Mouse (Mus musculus): ENCODE data around the gene Adh7. TPM values are rescaled to one million over a fixed set of nuclear protein-coding genes. Genes with fewer than 3 reads are reported as not detected.

Gene Adh7
- polyA plus RNA-seq, 1 experiment from 2014 or later = 0.25 TPM

DNA sequence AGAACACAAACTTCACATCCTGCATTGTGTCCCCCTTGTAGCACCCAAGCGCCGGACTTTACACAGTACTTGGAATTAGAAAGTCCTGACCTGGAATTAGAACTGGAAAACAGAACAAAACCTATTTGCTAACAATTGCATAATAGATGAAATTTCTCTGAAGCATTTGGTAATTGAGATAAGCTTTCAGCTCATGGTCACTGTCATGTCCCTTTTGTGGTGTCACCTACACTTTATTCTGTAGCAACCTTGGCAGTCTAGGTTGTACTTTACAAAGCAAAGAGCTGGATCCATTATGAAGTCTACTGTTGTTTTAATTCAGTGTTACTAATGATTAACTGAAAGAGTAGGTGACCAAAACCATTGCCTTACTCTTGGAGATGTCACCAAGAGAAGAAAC is 9.5 kb downstream of the Adh7 start:
- Histone ChIP-seq H3K4me1 (peaks cover 26% of the 10 kb centered on the region), H3K27ac (replicated peaks) (no peak overlapping the region), H3K4me3 (no peak overlapping the region), H3K9me3 (replicated peaks) (no peaks in the 10 kb centered on the region), H3K27me3 (ENCODE audit: low read depth, poor library complexity, severe bottlenecking) (no peaks in the 10 kb centered on the region), H3K36me3 (no peaks in the 10 kb centered on the region)
- WGBS = 72% methylated on average over 2 of the region's 2 CpGs
- no peak for DNase-seq (ENCODE audit: low spot score)

DNA sequence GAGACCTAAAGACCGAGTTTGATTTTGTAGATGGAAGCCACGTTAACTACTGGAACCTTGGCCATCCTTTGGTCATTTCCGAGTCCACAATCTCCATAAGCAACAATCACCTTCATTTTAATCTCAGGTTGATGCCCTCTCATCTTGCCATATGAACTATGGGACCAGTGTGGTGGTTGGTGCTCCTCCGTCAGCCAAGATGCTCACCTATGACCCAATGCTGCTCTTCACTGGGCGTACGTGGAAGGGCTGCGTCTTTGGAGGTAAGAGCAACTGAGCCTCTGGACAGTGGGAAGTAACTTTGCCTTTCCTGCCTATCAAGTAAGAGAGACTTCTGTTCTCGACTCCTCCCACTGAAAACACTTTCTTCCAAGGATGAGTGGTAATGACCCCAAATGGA is 10.2 kb downstream of the Adh7 start:
- no peak overlapping the region for H3K27ac ChIP-seq (replicated peaks)
- H3K36me3 ChIP-seq = no peaks in the 10 kb centered on the region
- peaks cover 22% of the 10 kb centered on the region for H3K4me1 ChIP-seq
- H3K9me3 ChIP-seq (replicated peaks) = no peaks in the 10 kb centered on the region
- H3K27me3 ChIP-seq (ENCODE audit: low read depth, poor library complexity, severe bottlenecking) = no peaks in the 10 kb centered on the region
- WGBS = 92% methylated on average over 8 of the region's 8 CpGs
- H3K4me3 ChIP-seq = no peak overlapping the region
- no peak for DNase-seq (ENCODE audit: low spot score)

DNA sequence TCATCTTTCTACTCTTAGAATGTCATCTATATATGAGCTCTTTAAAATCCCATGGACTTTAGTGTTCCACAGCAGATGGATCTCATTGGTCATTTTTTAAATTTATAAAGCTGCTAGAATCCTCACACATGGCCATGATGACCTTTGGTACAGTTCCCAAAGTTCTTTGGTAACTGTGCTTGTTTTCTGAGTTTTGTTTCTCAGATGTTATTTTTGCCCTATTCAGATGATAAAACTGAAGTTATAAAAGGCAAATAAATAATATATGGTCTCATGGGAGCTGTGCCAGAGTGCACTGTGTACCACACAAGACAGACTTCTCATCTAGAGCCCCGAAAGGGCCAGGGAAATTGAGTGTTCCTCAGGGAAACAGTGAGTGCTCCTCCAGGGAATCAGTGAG is 11.9 kb downstream of the Adh7 start:
- H3K9me3 ChIP-seq (replicated peaks) = no peaks in the 10 kb centered on the region
- H3K27me3 ChIP-seq (ENCODE audit: low read depth, poor library complexity, severe bottlenecking) = no peaks in the 10 kb centered on the region
- peaks cover 22% of the 10 kb centered on the region for H3K4me1 ChIP-seq
- no peak overlapping the region for H3K27ac ChIP-seq (replicated peaks)
- no peak overlapping the region for H3K4me3 ChIP-seq
- WGBS = 97% methylated on average over 1 of the region's 1 CpGs
- no peaks in the 10 kb centered on the region for H3K36me3 ChIP-seq
- no peak for DNase-seq (ENCODE audit: low spot score)

DNA sequence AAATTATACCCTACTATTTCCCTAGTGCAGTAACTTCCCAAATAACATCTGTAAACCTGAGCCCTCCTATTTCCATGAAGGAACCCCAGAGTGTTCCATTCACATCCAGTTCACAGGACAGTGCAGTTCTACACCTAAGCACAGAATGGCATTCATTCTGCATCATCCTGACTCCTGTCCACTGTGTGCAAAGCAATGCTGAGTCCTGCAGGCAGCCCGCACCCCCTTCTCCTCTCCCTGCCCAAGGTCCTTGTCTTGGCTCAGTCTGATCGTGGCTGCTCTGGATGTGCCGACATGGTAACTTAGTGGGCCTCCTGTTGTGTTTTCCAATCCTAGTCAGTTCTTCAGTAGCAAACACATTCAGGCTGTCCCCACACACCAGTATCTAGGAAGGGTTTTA is 12.7 kb downstream of the Adh7 start:
- no peaks in the 10 kb centered on the region for H3K9me3 ChIP-seq (replicated peaks)
- no peak for DNase-seq (ENCODE audit: low spot score)
- H3K36me3 ChIP-seq = no peaks in the 10 kb centered on the region
- no peaks in the 10 kb centered on the region for H3K27me3 ChIP-seq (ENCODE audit: low read depth, poor library complexity, severe bottlenecking)
- no peak overlapping the region for H3K27ac ChIP-seq (replicated peaks)
- WGBS = 76% methylated on average over 3 of the region's 3 CpGs
- H3K4me1 ChIP-seq = peaks cover 17% of the 10 kb centered on the region
- no peak overlapping the region for H3K4me3 ChIP-seq

DNA sequence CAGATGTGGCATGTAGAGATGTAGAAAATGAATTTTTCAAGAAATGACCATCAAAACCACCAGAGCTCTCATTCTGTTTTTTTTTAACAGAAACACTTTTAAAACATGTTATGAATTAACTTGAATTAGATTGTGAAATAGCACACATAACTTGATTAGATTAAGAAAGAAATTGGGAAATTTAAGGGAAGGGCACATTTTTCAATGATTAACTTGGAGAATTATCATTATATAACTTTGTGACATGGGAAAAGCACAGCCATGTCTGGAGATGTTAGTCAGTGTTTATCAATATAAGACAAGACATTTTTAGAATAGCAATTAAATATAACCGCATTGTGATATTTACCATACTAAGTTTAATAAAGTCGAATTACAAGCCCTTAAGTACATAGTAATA is 14.0 kb downstream of the Adh7 start:
- WGBS = 84% methylated on average over 2 of the region's 2 CpGs

DNA sequence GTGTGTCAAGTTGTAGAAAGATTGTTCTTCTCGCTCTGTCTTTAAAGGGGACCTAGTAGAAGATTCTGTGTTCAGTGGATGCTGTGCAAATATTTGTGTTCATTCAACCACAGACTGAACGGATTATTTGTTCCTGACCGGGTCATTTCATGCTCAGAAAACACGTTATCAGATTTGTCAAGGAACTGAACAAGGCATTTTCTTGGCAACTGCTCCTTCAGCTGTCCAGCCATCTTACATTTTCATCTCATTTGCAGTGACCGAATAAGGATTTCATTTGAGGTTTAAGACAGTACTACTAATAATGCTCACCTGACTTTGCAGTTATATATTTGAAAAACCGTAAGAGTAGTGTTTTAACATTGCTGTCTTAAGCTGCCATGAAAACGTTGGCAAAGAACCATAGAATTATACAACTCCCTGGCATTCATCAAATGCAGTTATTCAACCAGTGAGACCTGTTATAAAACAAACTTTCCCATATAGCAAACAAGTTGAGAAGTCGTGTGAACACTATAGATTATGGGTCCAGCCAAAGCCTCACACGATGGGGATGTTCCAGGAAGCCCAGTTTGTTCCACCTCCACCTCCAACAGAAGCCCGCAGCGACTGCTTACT is 19.1 kb downstream of the Adh7 start:
- WGBS = 81% methylated on average over 11 of the region's 11 CpGs
- DNase-seq (ENCODE audit: low spot score) = no peak
- no peaks in the 10 kb centered on the region for H3K36me3 ChIP-seq
- H3K4me3 ChIP-seq = no peak overlapping the region
- H3K4me1 ChIP-seq = 0 out of 2 replicates have a peak, but pooled peaks cover 3% of the 10 kb centered on the region
- no peaks in the 10 kb centered on the region for H3K27me3 ChIP-seq (ENCODE audit: low read depth, poor library complexity, severe bottlenecking)
- H3K27ac ChIP-seq (replicated peaks) = no peak overlapping the region
- H3K9me3 ChIP-seq (replicated peaks) = no peaks in the 10 kb centered on the region

More for the DNA sequence above, 14.0 kb downstream of the Adh7 start:
- no peaks in the 10 kb centered on the region for H3K27me3 ChIP-seq (ENCODE audit: low read depth, poor library complexity, severe bottlenecking)
- no peak overlapping the region for H3K27ac ChIP-seq (replicated peaks)
- peaks cover 8% of the 10 kb centered on the region for H3K4me1 ChIP-seq
- no peaks in the 10 kb centered on the region for H3K36me3 ChIP-seq
- no peak for DNase-seq (ENCODE audit: low spot score)
- no peaks in the 10 kb centered on the region for H3K9me3 ChIP-seq (replicated peaks)
- H3K4me3 ChIP-seq = no peak overlapping the region

- Histone ChIP-seq H3K9me3 (replicated peaks) (no peaks in the 10 kb centered on the region), H3K4me3 (no peak overlapping the region), H3K36me3 (no peaks in the 10 kb centered on the region), H3K27me3 (ENCODE audit: low read depth, poor library complexity, severe bottlenecking) (no peaks in the 10 kb centered on the region), H3K27ac (replicated peaks) (no peak overlapping the region), H3K4me1 (0 out of 2 replicates have a peak, but pooled peaks cover 3% of the 10 kb centered on the region)
- 87% methylated on average over 10 of the region's 10 CpGs for WGBS
- no peak for DNase-seq (ENCODE audit: low spot score)
These were observed 20.5 kb downstream of the Adh7 start for GRCm38 (mm10) chr3:138238046-138238445.

DNA sequence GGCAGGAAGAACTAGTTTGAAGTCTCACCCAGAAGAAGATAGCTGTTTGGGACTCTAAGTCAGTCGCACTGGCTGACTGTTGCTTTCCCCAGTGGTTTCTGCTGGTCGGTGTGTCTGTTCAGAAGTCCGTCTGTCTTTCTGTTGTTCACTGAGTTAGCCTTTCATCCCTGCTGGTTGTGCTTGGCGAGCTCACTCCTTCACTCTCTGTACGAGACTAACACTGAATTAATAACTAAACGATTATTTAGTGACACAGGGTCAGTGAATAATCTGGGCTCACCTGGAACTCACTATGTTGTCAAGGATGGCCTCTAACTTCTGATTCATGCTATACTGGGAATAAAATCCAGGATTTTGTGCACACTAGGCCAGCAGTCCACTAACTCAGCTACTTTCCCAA is 21.9 kb downstream of the Adh7 start:
- Histone ChIP-seq H3K27me3 (ENCODE audit: low read depth, poor library complexity, severe bottlenecking) (no peaks in the 10 kb centered on the region), H3K36me3 (no peaks in the 10 kb centered on the region), H3K9me3 (replicated peaks) (no peaks in the 10 kb centered on the region), H3K27ac (replicated peaks) (no peak overlapping the region), H3K4me1 (peaks cover 4% of the 10 kb centered on the region; the same call in 1 of the 2 replicates), H3K4me3 (no peak overlapping the region)
- 86% methylated on average over 6 of the region's 6 CpGs for WGBS
- DNase-seq (ENCODE audit: low spot score) = no peak

DNA sequence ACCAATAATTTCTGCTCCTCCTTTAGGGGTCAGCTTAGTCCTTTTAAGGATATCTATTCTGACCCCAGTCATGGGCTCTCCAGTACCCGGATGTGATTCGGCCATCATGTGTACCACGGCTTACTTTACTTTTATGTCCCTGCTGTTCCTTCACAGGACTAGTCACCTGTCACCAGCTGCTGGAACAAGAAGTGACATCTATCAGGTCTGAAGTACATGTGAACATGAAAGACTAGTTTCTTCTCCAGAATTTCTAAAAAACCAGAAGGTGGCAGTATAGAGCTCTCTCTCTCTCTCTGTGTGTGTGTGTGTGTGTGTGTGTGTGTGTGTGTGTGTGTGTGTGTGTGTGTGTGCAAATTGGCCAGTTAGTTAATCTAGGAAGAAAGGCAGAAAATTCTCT is 22.9 kb downstream of the Adh7 start:
- H3K4me1 ChIP-seq = peaks cover 6% of the 10 kb centered on the region; the same call in 1 of the 2 replicates
- DNase-seq (ENCODE audit: low spot score) = no peak
- H3K4me3 ChIP-seq = no peak overlapping the region
- no peak overlapping the region for H3K27ac ChIP-seq (replicated peaks)
- H3K9me3 ChIP-seq (replicated peaks) = no peaks in the 10 kb centered on the region
- H3K27me3 ChIP-seq (ENCODE audit: low read depth, poor library complexity, severe bottlenecking) = no peaks in the 10 kb centered on the region
- H3K36me3 ChIP-seq = no peaks in the 10 kb centered on the region
- WGBS = 92% methylated on average over 3 of the region's 3 CpGs

DNA sequence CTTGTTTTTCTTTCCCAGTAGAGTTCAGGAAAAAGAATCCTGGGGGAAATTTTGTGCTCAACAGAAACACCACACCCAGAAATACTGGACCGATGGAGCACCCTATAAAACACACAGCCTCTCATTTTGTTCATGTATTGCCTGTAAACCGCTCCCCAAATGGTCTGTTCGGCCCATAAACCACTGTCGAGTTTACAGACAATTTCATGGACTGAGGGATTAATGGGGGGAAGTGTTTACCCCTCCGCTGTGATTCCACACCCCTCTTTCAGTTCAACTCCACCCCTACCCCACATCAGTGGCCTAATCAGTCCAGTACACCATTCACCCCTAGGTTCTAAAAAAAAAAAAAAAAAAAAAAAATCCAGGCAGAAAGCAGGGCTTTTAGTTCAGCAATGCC is 23.4 kb downstream of the Adh7 start:
- 86% methylated on average over 5 of the region's 5 CpGs for WGBS
- H3K4me1 ChIP-seq = peaks cover 6% of the 10 kb centered on the region; the same call in 1 of the 2 replicates
- DNase-seq (ENCODE audit: low spot score) = no peak

DNA sequence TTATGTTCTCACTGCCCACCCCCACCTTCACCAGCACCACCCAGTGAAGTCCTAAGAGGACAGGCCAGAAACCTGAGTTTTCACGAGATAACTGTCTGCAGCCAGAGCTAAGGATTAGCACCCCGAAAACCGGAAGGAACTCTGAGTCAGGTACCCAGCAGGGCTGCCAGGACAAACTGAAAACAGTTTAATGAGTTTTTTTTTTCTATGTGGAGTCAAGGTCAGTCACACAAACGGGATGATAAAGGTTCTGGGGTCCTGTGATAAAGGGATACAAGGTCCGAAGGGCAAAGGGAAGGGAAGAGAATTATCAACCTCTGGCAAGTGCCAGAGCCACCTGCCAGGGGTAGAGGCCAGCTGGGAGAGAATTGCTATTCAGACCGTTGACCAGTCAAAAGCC is 23.8 kb downstream of the Adh7 start:
- DNase-seq (ENCODE audit: low spot score) = no peak
- Histone ChIP-seq H3K27ac (replicated peaks) (no peak overlapping the region), H3K27me3 (ENCODE audit: low read depth, poor library complexity, severe bottlenecking) (no peaks in the 10 kb centered on the region), H3K4me1 (peaks cover 4% of the 10 kb centered on the region; the same call in 1 of the 2 replicates), H3K36me3 (no peaks in the 10 kb centered on the region), H3K9me3 (replicated peaks) (no peaks in the 10 kb centered on the region), H3K4me3 (no peak overlapping the region)
- 70% methylated on average over 6 of the region's 6 CpGs for WGBS

More for the DNA sequence above, 23.4 kb downstream of the Adh7 start:
- no peaks in the 10 kb centered on the region for H3K27me3 ChIP-seq (ENCODE audit: low read depth, poor library complexity, severe bottlenecking)
- no peaks in the 10 kb centered on the region for H3K36me3 ChIP-seq
- no peaks in the 10 kb centered on the region for H3K9me3 ChIP-seq (replicated peaks)
- no peak overlapping the region for H3K27ac ChIP-seq (replicated peaks)
- no peak overlapping the region for H3K4me3 ChIP-seq

- no peaks in the 10 kb centered on the region for H3K36me3 ChIP-seq
- peaks cover 3% of the 10 kb centered on the region; the same call in 1 of the 2 replicates for H3K4me1 ChIP-seq
- 88% methylated on average over 14 of the region's 14 CpGs for WGBS
- no peak for DNase-seq (ENCODE audit: low spot score)
- H3K4me3 ChIP-seq = no peak overlapping the region
- no peaks in the 10 kb centered on the region for H3K27me3 ChIP-seq (ENCODE audit: low read depth, poor library complexity, severe bottlenecking)
- no peaks in the 10 kb centered on the region for H3K9me3 ChIP-seq (replicated peaks)
- no peak overlapping the region for H3K27ac ChIP-seq (replicated peaks)
These were observed 24.6 kb downstream of the Adh7 start for GRCm38 (mm10) chr3:138242021-138242726.

- Histone ChIP-seq H3K4me3 (no peak overlapping the region), H3K4me1 (peaks cover 3% of the 10 kb centered on the region; the same call in 1 of the 2 replicates), H3K36me3 (no peaks in the 10 kb centered on the region), H3K9me3 (replicated peaks) (no peaks in the 10 kb centered on the region), H3K27ac (replicated peaks) (no peak overlapping the region), H3K27me3 (ENCODE audit: low read depth, poor library complexity, severe bottlenecking) (no peaks in the 10 kb centered on the region)
- WGBS = 91% methylated on average over 6 of the region's 6 CpGs
- DNase-seq (ENCODE audit: low spot score) = no peak
These were observed 25.4 kb downstream of the Adh7 start for GRCm38 (mm10) chr3:138242933-138243332.
